Mouse (Mus musculus): ENCODE measurements at regions not wholly inside any gene's neighbourhood (a gene's known extent, or its start where the extent isn't known, plus 50 kb on each side); places are given as distances from the start of the nearest gene placed in this dataset.
A peak's percentile ranks its signal among the peaks of the same experiment; 100 is the strongest.
"Not testable (repeated sequence)": the region's sequence is repeated elsewhere in the genome, so short reads cannot be mapped to it uniquely, and the experiment has no call there.

GRCm38 (mm10) chr7:82047456-82047855 lies 55.4 kb upstream of the Bnc1 start:
- ATAC-seq = no peak

GRCm38 (mm10) chr7:82053411-82053810 lies 61.3 kb upstream of the Bnc1 start:
- ATAC-seq = no peak

- no peak for ATAC-seq
Observed at GRCm38 (mm10) chr7:82056551-82057230, 64.6 kb upstream of the Bnc1 start.

- no peak for ATAC-seq
Observed at GRCm38 (mm10) chr7:82063407-82063806, 71.3 kb upstream of the Bnc1 start.

GRCm38 (mm10) chr7:82069629-82070450 lies 77.7 kb upstream of the Bnc1 start:
- no peak for ATAC-seq

- ATAC-seq = no peak
Observed at GRCm38 (mm10) chr7:82070946-82071727, 79.0 kb upstream of the Bnc1 start.

- no peak for ATAC-seq
Observed at GRCm38 (mm10) chr7:82075359-82075758, 83.3 kb upstream of the Bnc1 start.

- no peak for ATAC-seq
Observed at GRCm38 (mm10) chr7:82081851-82082250, 89.8 kb upstream of the Bnc1 start.

GRCm38 (mm10) chr7:82082883-82083282 lies 90.8 kb upstream of the Sh3gl3 start:
- ATAC-seq = no peak

- ATAC-seq = no peak
Observed at GRCm38 (mm10) chr7:82084473-82084872, 89.2 kb upstream of the Sh3gl3 start.

- no peak for ATAC-seq
Observed at GRCm38 (mm10) chr7:82085205-82085604, 88.4 kb upstream of the Sh3gl3 start.

- no peak for ATAC-seq
Observed at GRCm38 (mm10) chr7:82098136-82098535, 75.5 kb upstream of the Sh3gl3 start.

GRCm38 (mm10) chr7:82101314-82101713 lies 72.3 kb upstream of the Sh3gl3 start:
- ATAC-seq = no peak

- no peak for ATAC-seq
Observed at GRCm38 (mm10) chr7:82105631-82106030, 68.0 kb upstream of the Sh3gl3 start.

GRCm38 (mm10) chr7:82109141-82109540 lies 64.5 kb upstream of the Sh3gl3 start:
- ATAC-seq = not testable (repeated sequence)

GRCm38 (mm10) chr7:82109550-82109949 lies 64.1 kb upstream of the Sh3gl3 start:
- no peak for ATAC-seq

GRCm38 (mm10) chr7:82109977-82110376 lies 63.7 kb upstream of the Sh3gl3 start:
- ATAC-seq = peak; percentile 76

- ATAC-seq = no peak
Observed at GRCm38 (mm10) chr7:82112046-82112445, 61.6 kb upstream of the Sh3gl3 start.

GRCm38 (mm10) chr7:82115646-82116045 lies 58.0 kb upstream of the Sh3gl3 start:
- ATAC-seq = no peak

GRCm38 (mm10) chr7:82119266-82119665 lies 54.4 kb upstream of the Sh3gl3 start:
- peak; percentile 51 for ATAC-seq

- no peak for ATAC-seq
Observed at GRCm38 (mm10) chr7:82119866-82120265, 53.8 kb upstream of the Sh3gl3 start.

GRCm38 (mm10) chr7:82121746-82122145 lies 51.9 kb upstream of the Sh3gl3 start:
- peak; percentile 77 for ATAC-seq
